Mouse (Mus musculus): Measurements from ENCODE around the gene Rraga.

The Rraga gene

DNA sequence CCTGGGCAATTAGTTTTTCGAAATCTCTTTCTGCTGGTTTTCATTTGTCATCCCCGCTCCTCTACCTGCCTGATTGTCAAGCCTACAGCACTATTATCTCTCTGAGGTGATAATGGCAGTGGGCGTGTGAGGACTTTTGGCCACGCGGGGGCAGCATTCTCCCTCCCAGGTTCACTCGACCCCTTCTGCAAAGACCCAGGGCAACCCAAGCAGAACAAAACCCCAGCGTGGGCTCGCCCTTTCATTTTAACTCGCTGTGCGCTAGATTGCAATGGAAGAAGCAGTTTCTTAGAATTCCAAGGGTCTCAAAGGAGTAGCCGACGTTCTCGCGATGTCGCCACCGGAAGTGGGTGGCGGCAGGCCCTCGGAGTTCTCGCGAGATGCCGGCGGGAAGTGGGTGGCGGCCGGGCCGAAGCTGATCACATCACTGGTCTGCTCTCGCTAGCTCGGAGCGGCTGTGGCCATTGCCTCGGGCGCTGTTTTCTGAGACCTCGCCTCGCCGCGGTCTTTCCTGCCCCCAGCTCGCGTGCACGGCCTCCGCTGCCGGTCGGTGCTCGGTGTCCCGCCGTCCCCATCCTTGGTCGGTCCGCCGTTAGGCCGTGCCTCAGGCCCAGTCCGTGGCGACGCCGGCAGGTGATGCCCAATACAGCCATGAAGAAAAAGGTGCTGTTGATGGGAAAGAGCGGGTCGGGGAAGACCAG, at the start of gene Rraga:
Gene Rraga, plus strand, starts transcription at position 386 of the 701 bp plus-strand sequence.
- peak; percentile 91 to 92 for DNase-seq (ENCODE audit: low spot score in 2 of 2)

DNA sequence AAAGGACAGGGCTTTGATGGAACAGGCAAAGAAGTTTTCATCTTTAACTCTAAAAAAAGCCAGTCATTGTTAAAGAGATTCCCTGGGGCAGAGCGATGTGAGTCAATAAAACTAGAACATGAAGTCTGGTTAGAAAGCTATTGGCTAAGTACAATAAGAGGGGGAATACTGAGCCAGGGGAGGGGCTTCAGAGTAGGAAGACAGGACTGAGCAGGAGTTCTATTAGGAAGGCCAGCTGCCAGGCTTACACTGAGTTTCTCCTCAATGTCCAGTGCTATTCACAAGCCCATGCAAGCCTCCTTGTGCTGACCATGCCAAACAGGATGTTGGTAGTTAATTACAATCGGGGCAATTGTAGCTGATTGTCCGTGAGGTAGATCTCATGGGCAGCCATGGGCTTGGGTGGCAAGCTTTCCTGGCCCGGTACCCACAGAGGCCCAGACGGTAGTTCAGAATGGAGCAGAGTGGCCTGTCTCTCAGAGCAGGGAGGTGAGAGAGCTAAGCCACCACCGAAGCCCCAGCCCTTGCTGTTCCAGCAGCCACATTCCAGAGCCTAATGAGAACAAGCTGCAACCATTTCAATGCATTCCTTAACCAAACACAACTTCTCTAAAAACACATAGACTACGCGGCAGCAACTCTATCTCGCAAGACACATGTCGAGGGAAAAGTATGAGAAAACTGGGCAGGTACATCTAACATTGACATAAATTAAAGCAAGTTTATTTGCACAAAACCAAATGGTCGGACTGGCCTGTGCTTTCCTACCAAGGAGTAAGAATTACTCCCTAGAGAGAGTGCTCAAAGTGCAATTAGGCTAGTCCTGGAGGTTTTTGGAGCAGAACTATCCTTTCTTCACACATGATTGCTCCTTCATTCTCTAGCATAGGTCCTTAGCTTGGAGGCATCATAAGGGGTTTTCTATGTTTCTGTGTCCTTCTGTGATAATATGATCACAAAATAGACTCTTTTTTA, 48.0 kb upstream of the Rraga start:
- DNase-seq (ENCODE audit: low spot score in 2 of 2), result no peak

DNA sequence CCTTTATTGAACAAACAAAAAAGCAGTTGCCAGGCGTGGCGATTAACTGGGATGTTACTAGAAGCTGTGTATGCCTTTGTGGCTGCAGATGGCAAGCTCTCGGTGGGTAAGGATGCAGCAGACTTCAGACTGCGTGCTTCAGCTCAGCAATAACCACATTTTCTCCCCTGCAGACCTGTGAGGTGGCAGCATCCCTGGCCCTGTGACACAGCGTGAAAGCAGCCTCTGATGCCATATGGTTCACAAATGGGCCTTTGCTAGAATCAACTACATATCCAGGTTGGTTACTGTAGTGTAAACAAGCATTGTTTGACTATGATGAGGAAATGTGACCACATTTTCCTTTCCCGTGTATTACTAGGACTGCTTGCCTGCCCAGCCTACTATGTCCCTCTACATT, 46.3 kb upstream of the Rraga start:
- no peak for DNase-seq (ENCODE audit: low spot score in 2 of 2)

DNA sequence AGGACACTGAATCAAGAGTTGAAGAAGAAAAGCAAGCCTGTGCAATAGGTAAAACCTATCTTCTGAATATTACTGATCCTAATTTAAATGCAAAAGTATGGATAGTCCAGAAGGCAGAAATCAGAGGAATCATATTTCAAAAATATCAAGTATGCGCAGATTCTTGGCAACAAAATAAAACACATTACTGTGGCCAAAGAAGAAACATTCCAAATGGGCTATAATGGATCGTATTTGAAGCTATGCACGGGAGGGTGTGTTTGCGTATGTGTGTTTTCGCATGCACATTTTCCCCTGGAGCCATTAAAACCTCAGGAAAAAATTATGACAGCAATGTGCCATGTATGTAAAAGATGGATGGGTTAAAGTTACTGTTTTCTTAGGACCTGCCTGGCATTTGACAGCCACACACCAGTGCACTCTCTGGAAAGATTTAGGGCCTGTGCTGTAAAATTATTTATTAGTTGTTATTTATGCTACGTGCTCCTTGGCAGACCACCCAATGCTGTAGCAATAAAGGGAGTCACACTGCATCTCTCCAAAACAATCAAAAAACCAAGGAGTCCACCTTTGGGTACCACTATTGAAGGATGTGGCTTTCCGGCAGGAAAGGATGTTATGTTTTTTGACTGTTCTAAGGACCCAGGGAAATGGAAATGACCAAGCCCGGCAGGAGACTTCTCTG, 41.9 kb upstream of the Rraga start:
- DNase-seq (ENCODE audit: low spot score in 2 of 2), result no peak

DNA sequence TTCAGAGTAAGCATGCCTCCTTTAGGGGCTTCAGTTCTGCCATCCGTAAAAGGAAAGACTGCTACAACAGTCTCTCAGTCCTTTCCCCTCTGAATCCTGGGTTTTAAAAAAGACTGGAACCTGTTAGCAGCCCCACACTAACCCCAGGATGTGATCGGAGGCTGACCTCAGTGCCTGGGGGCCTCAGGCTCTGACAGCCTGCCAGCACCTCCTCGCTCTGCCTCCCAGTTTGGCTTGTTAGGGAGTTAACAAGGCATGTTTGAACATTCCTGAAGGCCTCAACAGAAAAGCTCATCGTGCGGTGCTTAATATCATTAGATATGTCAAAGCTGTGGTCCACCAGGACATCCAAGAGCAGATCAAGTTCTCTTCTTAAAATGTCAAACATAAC, 41.4 kb upstream of the Rraga start:
- DNase-seq (ENCODE audit: low spot score in 2 of 2), result no peak

DNA sequence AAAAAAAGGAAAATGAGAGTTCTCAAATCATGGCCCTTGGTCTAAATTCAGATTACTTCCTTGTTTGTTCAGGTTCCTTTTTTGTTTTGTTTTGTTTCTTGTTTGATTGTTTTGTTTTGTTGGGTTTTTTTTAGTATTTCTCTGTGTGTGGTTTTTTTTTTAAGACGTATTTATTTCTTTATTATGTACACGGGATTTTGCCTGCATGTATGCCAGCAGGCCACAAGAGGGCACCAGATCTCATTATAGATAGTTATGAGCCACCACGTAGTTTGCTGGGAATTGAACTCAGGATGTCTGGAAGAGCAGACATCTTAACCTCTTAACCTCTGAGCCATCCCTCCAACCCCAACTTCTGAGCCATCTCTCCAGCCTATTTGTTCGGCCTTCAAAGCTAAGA, 37.5 kb upstream of the Rraga start:
- no peak for DNase-seq (ENCODE audit: low spot score in 2 of 2)

DNA sequence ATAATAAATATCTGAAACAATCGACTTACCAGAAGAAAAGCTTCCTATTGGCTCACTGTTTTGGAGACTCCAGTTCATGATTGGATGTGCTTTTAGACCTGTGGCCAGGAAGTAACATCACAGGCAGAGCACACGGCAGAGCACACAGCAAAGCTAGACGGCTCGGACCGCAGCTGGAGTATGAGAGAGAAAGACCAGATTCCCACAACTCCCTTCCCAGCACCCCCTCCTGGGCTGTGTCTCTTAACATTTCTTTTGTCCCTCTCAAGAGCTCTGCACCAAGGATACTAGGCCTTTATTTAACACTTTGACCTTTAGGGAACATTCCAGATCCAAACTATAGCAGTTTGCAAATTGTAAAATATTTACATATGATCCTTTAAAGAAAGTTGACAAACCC, 36.5 kb upstream of the Rraga start:
- no peak for DNase-seq (ENCODE audit: low spot score in 2 of 2)

DNA sequence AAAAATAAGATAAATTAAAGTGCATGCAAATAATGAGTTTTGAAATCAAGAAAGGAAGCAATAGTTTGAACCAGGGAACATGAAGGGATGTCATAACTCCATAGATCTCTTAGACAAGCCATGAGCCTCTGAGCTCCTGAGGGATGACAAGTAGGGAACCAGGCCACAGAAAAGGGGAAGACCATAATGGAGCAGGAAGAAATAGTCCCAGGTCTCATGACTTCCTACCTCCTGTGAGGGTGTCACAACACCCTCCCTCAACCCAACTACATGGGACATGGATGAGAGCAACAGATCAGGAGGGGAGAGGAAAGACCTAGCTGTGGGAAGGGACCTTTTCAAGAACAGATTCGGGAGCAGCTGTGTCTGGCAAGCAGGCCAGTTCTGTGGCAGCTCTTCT, 33.9 kb upstream of the Rraga start:
- DNase-seq (ENCODE audit: low spot score in 2 of 2), result no peak

DNA sequence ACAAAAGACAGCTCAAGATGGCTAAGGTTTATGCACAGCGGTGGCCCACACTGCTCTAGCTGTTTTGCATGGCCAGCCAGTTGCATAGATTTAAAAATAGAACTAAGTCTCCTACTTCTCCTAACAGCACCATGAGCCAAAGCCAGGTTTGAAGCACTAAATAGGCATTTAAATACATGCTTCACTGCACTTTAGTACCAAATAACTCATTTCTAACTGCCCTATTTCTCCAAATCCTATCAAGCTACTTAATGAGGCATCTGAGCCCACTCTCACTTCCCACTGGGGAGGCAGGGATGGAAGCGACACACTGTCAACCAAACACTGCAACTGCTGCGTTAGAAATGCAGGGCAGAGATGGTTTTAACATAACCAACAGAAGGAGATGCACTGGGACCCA, 31.5 kb upstream of the Rraga start:
- no peak for DNase-seq (ENCODE audit: low spot score in 2 of 2)

DNA sequence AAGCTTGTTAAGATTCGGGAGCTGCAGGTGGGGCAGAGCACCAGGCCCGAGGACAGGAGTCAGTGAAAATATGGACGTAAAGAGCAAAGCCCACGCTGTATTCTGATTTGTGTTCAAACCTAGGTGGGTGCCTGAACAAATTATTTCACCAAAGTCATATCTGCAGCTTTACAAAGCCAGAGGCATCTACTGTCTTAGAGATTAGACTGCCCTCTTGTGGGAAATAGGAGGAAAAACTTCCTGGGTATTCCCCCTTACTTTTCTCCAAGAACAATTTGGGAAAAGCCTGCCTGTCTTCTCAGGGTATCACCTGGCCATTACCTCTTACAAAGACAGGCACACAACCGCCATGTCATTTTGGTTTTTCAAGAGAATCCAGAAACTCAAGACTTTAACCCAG, 29.9 kb upstream of the Rraga start:
- DNase-seq (ENCODE audit: low spot score in 2 of 2), result no peak

DNA sequence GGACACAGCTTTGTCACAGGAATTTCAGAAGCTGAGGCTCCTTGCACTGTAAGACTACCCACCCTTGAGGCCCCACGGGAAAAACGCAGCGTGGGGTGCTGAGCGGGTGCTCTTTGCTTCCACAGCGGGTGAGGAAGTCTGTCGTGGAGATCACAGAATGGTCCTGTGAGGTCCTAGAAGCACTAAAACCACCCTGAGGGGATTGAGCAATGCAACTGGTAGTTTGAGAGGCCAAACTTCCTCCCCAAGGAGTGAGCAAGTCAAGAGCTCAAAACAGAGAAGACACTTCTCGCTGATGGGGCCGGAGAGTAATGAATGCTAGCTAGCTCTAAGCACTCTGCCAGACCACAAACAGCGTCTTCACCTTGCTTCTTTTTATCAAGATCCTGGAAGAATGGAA, 27.1 kb upstream of the Rraga start:
- no peak for DNase-seq (ENCODE audit: low spot score in 2 of 2)

DNA sequence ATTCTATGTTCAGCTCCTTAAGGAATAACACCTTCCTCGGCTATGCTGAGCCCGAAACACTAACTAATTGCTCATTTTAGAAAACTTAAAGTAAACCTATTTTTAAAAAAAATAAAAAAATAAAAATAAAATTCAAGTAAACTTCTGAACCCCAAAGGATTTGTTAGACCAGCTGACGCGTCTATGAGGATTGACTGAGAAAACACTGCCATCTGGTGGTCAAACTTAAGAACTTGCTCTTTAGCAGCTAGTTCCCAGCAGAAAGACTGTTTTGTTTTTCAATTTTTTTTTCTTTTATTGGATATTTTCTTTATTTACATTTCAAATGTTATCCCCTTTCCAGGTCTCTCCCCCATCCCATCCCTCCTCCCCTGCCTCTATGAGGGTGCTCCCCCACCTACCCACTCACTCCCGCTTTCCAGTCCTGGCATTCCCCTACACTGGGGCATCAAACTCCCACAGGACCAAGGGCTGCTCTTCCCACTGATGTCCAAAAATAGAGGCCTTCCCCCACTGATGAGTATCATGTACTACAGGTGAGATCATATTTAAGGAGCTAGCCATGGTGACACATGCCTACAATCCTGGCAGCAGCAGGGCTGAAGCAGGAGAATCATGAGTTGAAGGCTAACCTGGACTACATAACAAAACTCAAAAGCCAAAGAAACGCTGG, 20.3 kb upstream of the Rraga start:
- DNase-seq (ENCODE audit: low spot score in 2 of 2), result no peak

DNA sequence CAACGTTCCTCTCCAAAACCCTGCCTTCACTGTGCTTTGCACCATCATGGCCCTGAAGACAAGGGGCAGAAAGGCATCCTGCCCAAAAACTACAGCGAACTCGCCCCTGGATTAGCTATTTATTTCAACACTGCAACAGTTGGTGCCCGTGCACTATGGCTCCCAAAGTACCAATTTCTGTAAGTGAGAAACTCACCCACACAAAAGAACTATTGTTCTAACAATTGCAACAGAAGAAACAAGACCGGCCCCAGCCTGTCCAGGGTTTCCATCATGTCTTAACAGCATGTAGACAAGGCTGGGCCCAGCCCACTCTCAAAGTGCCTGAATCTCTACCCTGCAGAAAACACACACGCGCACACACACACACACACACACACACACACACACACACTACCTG, 18.1 kb upstream of the Rraga start:
- no peak for DNase-seq (ENCODE audit: low spot score in 2 of 2)

DNA sequence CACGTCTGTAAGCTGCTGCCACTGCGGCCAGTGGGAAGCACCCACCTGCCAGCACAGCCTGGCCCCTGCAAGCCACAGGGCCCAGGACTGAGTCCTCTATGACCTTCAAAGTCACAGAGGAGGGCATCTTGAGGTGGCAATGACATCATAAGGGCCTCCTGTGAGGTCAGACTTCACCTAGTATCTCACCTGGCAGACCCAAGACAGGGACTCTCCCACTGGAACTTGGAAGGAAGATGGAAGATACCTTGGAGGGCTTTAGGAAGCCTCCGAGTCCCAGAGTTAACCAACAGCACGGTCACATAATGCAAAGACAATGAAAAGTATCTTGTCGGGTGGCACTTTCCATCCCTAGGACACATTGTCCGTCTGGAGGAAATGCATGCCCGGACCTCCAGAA, 17.2 kb upstream of the Rraga start, which contains the start of gene Saxo1:
Gene Saxo1, minus strand, starts transcription at position 101 of the 400 bp plus-strand sequence.
- no peak for DNase-seq (ENCODE audit: low spot score in 2 of 2)

DNA sequence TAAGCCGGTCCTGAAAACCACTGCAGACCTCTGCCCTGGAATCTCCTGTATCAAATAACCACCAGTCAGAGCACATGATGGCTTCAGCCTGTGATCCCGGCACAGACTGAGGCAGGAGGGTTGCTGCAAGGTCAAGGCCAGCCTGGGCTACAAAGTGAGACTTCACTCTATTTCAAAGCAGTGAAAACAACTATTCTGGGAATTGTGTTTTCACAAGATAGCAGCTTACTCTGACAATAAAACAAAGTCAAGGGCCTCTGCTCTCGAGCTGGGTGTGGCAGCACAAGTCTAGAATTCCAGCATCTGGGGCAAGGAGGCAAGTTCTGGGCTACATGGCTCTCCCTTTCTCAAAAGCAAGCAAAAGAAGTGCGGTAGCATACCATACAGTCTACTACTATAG, 16.5 kb upstream of the Rraga start:
- no peak for DNase-seq (ENCODE audit: low spot score in 2 of 2)

DNA sequence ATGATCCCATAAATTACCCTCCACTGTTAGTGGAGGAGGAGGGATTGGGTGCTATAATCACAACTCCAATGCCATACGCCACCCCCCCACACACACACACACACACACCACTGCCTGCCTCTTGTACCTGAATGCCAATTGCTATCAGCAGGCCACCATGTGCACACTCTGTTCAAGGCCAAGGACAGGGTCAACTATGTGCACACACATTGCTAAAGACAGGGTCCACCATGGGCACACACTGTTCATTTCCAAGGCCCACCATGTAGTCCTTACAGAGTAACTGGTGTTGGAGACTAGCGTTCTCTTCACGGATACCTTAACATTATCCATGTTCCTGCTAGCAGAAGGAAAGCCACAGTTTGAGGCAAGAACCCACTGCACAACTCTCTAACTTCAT, 14.4 kb upstream of the Rraga start:
- DNase-seq (ENCODE audit: low spot score in 2 of 2), result no peak

DNA sequence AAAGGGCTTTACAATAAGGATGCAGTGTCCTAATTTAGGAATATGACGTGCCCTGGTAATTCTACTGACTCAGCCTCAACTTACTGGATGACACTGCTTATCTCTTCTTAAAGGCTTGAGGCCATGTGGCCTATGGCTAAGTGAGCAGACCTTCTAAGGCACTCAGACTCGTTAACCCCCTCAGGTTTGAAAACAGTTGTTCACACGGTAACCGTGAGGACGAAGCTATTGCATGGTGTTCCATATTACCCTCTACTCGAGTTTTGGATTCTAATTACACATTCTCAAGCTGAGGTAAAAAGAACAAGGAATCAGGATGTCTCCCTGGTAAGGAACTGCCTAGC, 557 bp upstream of the Rraga start:
- DNase-seq (ENCODE audit: low spot score in 2 of 2), result no peak

DNA sequence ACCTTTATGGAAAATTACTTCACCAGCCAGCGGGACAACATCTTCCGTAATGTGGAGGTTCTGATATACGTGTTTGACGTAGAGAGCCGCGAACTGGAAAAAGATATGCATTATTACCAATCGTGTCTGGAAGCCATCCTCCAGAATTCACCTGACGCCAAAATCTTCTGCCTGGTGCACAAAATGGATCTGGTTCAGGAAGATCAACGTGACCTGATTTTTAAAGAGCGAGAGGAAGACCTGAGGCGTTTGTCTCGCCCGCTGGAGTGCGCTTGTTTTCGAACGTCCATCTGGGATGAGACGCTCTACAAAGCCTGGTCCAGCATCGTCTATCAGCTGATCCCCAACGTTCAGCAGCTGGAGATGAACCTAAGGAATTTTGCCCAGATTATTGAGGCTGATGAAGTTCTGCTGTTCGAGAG, 663 bp downstream of the Rraga start:
- DNase-seq (ENCODE audit: low spot score in 2 of 2), result peak in 1 of 2 experiments; percentile 24

DNA sequence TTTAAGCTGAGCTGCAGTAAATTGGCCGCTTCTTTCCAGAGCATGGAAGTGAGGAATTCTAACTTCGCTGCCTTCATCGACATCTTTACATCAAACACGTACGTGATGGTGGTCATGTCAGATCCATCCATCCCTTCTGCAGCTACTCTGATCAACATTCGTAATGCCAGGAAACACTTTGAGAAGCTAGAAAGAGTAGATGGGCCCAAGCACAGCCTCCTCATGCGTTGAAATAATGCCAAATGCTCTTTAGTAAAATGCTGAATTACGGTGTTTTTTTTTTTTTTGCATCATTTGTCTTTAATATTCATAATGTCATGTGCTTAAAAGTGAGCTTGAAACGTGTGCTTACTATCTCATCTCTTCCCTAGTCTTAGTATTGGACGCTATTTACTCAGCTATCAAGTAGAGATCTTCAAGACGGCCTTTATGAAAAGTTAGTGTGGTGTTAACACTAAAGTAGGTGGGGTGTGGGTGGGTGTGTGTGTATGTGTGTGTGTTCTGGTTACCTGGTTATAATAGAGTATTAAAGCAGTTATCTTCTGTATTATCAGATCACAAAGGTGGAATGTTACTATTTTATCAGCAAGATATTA, 1.3 kb downstream of the Rraga start:
- DNase-seq (ENCODE audit: low spot score in 2 of 2), result no peak

DNA sequence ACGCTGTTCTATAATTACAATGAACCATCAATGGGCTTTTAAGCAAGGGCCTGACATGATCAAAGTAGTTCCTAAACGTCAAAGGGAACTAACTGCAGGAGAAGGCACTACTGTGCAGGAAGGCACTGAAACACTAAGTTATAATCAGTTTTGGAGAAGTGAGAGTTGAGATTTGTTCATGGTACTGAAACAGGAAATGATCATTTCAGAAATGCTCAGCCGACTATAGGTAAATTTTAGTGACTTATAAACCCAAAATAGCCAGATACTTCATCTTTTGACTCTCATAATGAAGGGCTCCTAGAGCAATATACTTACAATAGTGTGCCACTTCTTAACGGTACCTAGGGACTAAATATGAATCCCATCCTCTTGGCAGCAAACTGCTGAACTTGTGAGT, 4.6 kb downstream of the Rraga start:
- DNase-seq (ENCODE audit: low spot score in 2 of 2), result no peak

DNA sequence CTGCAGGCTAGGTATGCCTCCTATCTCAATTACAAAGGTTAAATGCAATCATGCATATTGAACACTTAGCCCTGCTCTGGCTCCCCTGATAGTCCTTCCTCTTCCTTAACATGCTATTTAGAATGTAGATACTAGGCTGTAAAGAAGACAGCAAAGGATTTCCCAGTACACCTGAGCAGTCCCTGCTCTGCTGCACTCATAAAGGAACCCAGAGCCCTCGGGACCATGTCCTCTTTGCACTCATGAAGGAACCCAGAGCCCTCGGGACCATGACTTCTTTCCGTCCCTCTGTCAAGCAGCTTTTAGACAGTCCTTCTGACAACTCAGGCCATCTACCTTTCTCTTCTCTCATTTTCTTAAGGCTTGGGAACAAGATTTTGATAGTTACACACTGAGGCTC, 5.1 kb downstream of the Rraga start:
- no peak for DNase-seq (ENCODE audit: low spot score in 2 of 2)

DNA sequence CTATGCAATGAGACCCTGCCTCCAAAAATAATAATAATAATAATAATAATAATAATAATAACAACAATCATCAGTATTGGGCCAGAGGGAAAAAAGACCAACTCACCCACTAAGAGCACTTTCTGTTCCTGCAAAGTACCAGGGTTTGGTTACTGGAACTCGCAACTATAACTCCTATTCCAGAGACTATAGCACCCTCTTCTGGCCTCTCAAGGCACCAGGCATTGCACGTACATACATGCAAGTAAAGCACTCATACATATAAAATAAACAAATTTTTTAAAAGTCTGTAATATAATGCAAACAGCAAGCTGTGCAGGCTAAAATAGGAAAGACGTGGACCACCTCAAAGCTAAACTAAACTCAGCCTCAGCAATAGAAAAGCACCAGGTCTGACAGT, 12.8 kb downstream of the Rraga start:
- DNase-seq (ENCODE audit: low spot score in 2 of 2), result no peak

Data from frontal cortex, postnatal 14 days (tissue).